Mouse (Mus musculus) layer of hippocampus, adult 9-10 months (tissue): ENCODE measurements at regions not wholly inside any gene's neighbourhood (a gene's known extent, or its start where the extent isn't known, plus 50 kb on each side); places are given as distances from the start of the nearest gene placed in this dataset.

Experiments used
- DNase-seq: peaks from one replicate; pipeline ENCODE4 v3.0.0; 2022; ENCODE audit warnings: low spot score

- DNase-seq, result no peak
Measured at GRCm38 (mm10) chr1:125149817-125150216, 285.7 kb downstream of the Actr3 start.

- no peak for DNase-seq
Measured at GRCm38 (mm10) chr1:125123861-125124260, 311.7 kb downstream of the Actr3 start.

GRCm38 (mm10) chr1:125100596-125100995 is 334.9 kb downstream of the Actr3 start:
- DNase-seq, result no peak

GRCm38 (mm10) chr1:125084906-125085305 is 350.6 kb downstream of the Actr3 start:
- DNase-seq, result no peak

GRCm38 (mm10) chr1:125039572-125040326 is 395.8 kb downstream of the Actr3 start:
- DNase-seq, result no peak

- no peak for DNase-seq
Measured at GRCm38 (mm10) chr1:125013301-125013700, 422.2 kb downstream of the Actr3 start.

GRCm38 (mm10) chr1:125011893-125012292 is 423.6 kb downstream of the Actr3 start:
- DNase-seq, result no peak

GRCm38 (mm10) chr1:124997577-124997976 is 437.9 kb downstream of the Actr3 start:
- DNase-seq, result no peak

- no peak for DNase-seq
Measured at GRCm38 (mm10) chr1:124950849-124951248, 484.7 kb downstream of the Actr3 start.

- DNase-seq, result no peak
Measured at GRCm38 (mm10) chr1:124904373-124904772, 531.2 kb downstream of the Actr3 start.

GRCm38 (mm10) chr1:124871148-124871547 is 564.4 kb downstream of the Actr3 start:
- no peak for DNase-seq

GRCm38 (mm10) chr1:124866248-124866647 is 569.3 kb downstream of the Actr3 start:
- DNase-seq, result no peak

GRCm38 (mm10) chr1:124845681-124846080 is 589.8 kb downstream of the Actr3 start:
- DNase-seq, result no peak

- DNase-seq, result no peak
Measured at GRCm38 (mm10) chr1:124825717-124826116, 609.8 kb downstream of the Actr3 start.

GRCm38 (mm10) chr1:124793026-124793425 is 642.5 kb downstream of the Actr3 start:
- DNase-seq, result no peak

GRCm38 (mm10) chr1:124790646-124791045 is 644.9 kb downstream of the Actr3 start:
- no peak for DNase-seq

- DNase-seq, result no peak
Measured at GRCm38 (mm10) chr1:124790130-124790529, 645.4 kb downstream of the Actr3 start.

GRCm38 (mm10) chr1:124783066-124783465 is 652.5 kb downstream of the Actr3 start:
- no peak for DNase-seq

GRCm38 (mm10) chr1:124777685-124778084 is 657.8 kb downstream of the Actr3 start:
- no peak for DNase-seq

GRCm38 (mm10) chr1:124756721-124757120 is 678.8 kb downstream of the Actr3 start:
- DNase-seq, result no peak

- DNase-seq, result no peak
Measured at GRCm38 (mm10) chr1:124739777-124740176, 694.4 kb upstream of the Dpp10 start.

GRCm38 (mm10) chr1:124730364-124730763 is 685.0 kb upstream of the Dpp10 start:
- no peak for DNase-seq

- DNase-seq, result peak; percentile 41
Measured at GRCm38 (mm10) chr1:124718065-124718464, 672.7 kb upstream of the Dpp10 start.

GRCm38 (mm10) chr1:124706246-124706645 is 660.9 kb upstream of the Dpp10 start:
- DNase-seq, result no peak
